Mouse (Mus musculus): ENCODE results near the gene Matn3.
"Not testable (repeated sequence)": the region's sequence is repeated elsewhere in the genome, so short reads cannot be mapped to it uniquely, and the experiment has no call there.

Matn3 gene

GRCm38 (mm10) chr12:8936210-8936609 lies 11.5 kb upstream of the Matn3 start:
- DNase-seq (ENCODE audit: low read depth, low spot score) = not testable (repeated sequence)

GRCm38 (mm10) chr12:8939490-8939889 lies 8.2 kb upstream of the Matn3 start:
- no peak for DNase-seq (ENCODE audit: low read depth, low spot score)

DNA sequence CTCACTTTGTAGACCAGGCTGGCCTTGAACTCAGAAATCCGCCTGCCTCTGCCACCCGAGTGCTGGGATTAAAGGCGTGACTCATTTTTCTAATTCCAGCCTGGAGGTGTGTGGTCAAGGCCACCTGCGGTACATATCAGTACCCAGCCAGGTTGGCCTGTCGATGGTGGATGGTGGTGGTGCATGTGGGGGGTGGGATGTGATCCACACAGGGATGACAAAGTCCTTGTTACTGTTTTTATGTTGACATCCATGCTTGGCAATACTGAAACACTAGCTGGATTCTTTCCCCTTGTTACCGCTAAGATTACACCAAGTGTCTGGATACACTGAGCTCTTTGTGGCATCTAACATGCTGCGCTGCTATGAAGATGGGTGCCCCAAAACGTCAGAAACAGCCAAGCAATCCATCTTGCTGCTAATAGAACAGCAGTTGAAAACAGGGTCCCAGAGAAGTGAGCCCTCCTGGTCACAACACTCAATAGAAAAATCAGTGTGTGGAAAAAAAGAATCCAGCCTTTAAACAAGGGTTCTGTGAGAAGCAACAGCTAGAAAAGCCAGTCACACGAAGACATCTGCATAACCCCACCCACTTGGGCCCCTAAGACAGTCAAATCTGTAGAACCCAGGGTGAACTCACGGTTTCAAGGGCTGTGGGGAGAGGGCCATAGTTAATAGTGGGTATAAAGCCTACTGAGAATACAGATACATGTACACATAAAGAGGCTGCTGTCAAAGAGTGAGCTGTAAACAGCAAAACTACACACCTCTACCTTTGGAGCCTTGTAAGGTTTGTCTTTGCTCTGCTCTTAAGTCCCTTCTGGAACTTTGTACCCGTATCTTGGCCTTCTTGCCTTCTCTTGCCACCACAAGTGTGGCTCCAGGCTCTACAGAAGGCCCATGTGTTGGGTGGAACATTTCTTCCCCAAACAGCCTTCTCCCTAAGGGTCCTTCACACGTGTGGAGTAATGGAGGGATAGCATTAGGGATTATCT lies 7.4 kb upstream of the Matn3 start:
- no peak for DNase-seq (ENCODE audit: low read depth, low spot score)

DNA sequence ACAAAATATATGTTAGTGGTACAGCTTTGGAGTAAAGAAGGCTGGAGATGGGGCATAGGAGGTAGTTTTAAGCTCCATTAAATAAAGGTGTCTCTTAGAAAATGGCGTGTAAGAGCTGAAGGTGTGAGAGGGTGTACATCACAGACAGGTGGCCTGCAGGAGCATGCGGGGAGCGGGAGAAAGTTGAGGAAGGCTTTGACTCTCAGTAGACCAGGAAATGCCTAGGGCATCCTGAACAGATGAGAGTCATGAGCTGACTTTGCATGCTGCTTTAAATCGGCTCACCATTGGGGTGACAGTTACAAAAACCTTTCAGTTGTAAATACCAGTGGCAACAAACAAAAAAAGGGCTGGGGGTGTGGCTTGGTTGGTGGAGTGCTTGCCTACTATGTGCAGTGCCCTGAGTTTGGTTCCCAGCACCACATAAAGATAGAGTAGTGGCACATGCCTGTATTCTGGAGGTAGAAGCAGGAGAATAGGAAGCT lies 6.6 kb upstream of the Matn3 start:
- no peak for DNase-seq (ENCODE audit: low read depth, low spot score)

DNA sequence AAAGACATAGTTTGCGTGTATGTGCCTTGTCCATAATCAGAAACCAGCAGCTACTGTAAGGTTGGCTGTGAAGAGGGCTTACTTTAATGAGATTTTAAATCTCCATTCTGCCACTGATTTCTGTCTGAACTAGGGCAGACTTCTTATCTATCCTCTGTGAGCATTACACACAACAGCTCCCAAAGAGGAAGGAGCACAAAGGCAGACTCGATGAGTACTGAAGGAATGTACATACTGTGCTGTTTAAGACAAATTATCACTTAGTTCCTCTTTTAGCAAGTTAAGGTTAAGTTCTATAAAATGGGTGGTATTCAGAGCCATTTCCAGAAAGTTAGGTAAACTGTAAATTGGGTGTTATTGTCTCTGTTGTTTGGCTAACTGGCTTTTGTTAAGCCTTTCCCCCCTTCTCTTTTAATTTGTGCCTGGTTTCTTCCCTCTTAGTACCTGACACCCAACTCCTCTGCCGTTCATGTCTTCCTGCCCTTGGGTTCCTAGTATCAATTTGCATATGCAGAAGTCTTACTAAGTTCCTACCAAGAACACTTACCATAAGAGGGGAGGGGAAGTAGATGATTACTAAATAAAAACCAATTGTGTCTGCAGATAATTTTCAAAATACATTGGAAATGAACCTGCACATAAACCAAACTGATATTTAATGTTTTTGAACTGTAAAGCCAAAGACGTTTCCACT lies 5.9 kb upstream of the Matn3 start:
- DNase-seq (ENCODE audit: low read depth, low spot score) = no peak

- no peak for DNase-seq (ENCODE audit: low read depth, low spot score)
Measured at GRCm38 (mm10) chr12:8947163-8947562, 566 bp upstream of the Matn3 start.

GRCm38 (mm10) chr12:8953136-8953535 lies 5.4 kb downstream of the Matn3 start:
- no peak for DNase-seq (ENCODE audit: low read depth, low spot score)

DNA sequence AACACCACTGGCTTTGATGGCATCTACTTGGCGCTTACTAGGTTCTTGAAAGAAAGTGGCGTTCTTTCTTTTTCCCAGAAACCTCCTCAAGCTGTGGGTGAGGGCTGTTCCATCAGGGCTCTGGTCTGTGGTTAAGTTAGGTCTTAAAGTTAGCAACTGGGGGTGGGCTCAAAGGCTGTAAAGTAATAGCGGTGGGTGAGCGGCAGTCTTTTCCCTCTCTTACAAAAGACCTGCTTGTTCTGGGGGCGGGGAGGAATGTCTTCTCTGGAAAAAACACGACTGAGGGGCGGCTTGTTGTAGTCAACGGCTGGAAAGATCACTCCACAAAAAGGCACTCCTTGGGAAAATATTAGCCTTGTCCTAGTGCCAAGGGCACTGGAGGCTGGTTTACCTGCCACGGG lies 6.4 kb downstream of the Matn3 start:
- DNase-seq (ENCODE audit: low read depth, low spot score) = no peak

DNA sequence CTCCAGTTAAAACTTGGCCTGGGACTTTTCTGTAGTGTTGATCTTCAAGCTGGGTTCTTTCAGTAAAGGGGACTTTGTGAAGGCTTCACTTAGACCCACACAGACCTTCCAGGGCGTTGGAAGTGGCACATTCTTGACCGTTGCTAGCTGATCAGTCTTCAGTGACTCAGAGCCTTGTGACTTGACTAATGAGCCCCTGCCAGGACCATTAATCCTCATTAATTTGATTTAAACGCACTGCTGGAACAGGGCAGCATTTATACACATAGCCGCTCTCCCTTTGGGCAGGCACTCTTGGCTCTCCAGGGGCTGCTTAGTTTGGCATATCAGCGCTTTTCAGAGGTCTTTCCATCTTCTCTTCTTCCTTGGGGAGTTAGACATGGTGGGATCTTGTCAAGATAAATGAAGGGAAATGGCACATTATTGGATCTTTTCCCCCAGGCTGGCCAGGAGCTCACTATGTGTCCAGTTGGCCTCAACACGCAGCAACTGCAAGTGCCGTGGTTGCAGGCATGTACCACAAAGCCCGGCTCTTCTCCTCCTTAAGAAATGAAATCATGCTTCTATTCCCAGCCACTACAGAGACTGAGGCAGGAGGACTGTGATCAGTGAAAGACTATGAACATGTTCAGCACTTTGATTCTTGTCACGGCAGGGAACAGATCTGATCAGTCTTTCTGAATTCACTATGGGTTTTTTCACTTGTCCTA lies 14.0 kb downstream of the Matn3 start:
- no peak for DNase-seq (ENCODE audit: low read depth, low spot score)

DNA sequence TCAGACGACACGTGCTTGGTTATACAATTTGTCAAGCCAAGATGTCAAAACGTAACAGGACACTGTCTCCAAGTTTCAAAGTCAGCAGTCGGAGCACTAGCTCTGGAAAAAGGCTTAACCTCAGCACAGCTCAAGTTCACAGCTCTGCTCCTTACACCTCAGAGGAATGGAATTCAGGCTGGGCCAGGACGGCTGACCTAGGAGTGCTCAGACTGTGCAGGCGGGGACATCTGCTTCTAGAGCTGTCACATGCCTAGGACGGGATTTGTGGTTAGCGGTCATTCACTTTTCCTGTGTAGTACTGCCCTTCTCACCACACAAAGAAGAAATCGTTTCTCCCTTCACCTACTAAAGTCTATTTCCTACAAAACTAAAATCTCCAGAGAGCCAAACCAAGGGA lies 22.1 kb downstream of the Matn3 start:
- no peak for DNase-seq (ENCODE audit: low read depth, low spot score)

GRCm38 (mm10) chr12:8973820-8974465 lies 26.2 kb downstream of the Matn3 start, which contains the start of gene Wdr35:
Gene Wdr35 (plus strand): TSS chr12:8973892.
- peak; percentile 76 for DNase-seq (ENCODE audit: low read depth, low spot score)

GRCm38 (mm10) chr12:8975076-8975475 lies 27.3 kb downstream of the Matn3 start:
- DNase-seq (ENCODE audit: low read depth, low spot score) = no peak

DNA sequence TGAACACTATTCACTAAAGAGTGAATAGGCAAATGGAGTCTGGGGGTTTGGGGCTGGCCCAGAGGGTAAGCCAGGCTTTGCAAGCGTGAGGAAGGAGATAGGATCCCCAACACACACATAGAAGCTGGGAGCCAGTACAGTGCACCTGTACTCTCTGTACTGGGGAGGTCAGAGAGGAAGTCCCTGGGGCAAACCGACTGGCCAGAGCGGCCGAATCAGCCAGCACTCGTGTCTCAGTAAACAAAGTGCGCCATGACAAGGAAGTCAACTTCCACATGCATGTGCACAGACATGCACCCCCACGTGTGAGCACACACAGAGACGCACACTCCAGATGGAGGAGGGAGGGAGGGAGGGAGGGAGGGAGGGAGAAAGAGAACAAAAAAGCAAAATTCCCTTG lies 45.5 kb downstream of the Matn3 start:
- DNase-seq (ENCODE audit: low read depth, low spot score) = no peak

- no peak for DNase-seq (ENCODE audit: low read depth, low spot score)
Measured at GRCm38 (mm10) chr12:8998318-8998717, 50.6 kb downstream of the Matn3 start.

GRCm38 (mm10) chr12:9002038-9002648 lies 54.4 kb downstream of the Matn3 start:
- peak; percentile 39 for DNase-seq (ENCODE audit: low read depth, low spot score)

DNA sequence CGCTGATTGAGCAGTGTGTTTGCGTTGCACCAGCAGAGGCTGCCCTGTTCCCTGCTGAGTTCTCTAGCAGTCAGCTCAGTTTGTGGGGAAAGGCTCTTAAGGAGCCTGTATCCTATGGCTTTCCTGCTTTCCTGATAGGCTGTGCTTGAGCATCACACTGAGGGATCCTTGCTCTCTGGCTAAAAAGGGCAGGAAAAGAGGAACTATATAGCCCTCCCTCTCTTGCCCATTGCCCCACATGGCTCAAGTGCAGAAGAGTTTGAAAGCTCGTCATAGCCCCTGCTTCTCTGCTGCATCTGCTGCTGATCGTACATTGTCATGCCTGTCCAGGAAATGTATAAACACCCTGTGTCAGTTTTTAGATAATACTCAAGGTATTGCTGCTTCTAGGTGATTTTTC lies 59.4 kb downstream of the Matn3 start:
- no peak for DNase-seq (ENCODE audit: low read depth, low spot score)

GRCm38 (mm10) chr12:9007811-9008210 lies 60.1 kb downstream of the Matn3 start:
- DNase-seq (ENCODE audit: low read depth, low spot score) = no peak

GRCm38 (mm10) chr12:9010311-9010710 lies 62.6 kb downstream of the Matn3 start:
- DNase-seq (ENCODE audit: low read depth, low spot score) = no peak

GRCm38 (mm10) chr12:9016376-9016775 lies 68.6 kb downstream of the Matn3 start:
- no peak for DNase-seq (ENCODE audit: low read depth, low spot score)

DNA sequence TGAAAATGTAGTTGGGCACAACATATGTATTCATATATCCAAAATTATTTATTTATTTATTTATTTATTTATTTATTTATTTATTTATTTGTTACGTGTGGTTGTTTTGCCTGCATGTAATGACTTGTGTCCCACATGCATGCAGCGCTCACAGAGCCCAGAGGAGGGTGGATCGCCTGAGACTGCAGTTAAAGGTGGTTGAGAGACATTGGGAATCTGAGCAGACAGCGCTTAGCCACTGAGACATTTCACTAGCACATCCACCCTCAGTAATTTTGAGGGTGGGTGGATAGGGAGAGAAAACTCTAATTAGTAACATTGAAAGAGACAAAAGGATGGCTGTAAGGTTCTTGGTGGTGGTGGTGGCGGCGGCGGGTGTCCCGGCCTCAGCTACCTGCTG lies 72.7 kb downstream of the Matn3 start:
- DNase-seq (ENCODE audit: low read depth, low spot score) = no peak

DNA sequence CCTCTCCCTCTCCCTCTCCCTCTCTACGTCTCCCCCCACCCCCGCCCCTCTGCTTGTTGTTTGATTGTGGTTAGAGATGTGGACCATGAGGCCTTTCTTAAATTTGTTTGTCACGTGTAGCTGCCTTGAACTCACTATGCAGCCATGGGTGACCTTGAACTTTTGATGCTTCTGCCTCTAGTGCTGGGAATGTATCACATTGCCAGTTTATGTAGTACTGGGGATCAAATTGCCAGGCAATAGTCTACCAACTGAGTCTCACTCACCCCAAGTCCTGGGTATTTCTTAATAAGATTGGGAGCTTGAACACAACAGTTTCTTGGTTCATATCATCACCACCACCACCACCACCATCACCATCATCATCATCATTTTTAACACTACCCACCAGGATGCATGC lies 73.3 kb downstream of the Matn3 start:
- no peak for DNase-seq (ENCODE audit: low read depth, low spot score)
